Mouse (Mus musculus) liver, adult 2 months (tissue): ENCODE measurements around the gene Rps11. TPM values are rescaled to one million over a fixed set of nuclear protein-coding genes. Genes with fewer than 3 reads are reported as not detected.

Experiments used
- DNase-seq: peaks from one replicate; pipeline ENCODE4 v3.0.0-alpha.2; 2011; ENCODE audit warnings: low read depth, low spot score; ENCODE audit errors: extremely low read depth
- H3K27ac ChIP-seq: fragments of 200-500 bp; replicated peaks from 2 replicates; pipeline ENCODE4 v1.5.1; 2012; ENCODE audit warnings: low read depth, mild to moderate bottlenecking, control low read depth, inconsistent platforms, low read length; ENCODE audit not compliant: insufficient read depth
- H3K27me3 ChIP-seq: fragments of 200-500 bp; 2 replicates; pipeline ENCODE4 v1.6.1; 2012; ENCODE audit warnings: mild to moderate bottlenecking, moderate library complexity, low read length, inconsistent platforms; ENCODE audit not compliant: control insufficient read depth, insufficient read depth
- H3K36me3 ChIP-seq: fragments of 200-500 bp; 2 replicates; pipeline ENCODE4 v1.6.1; 2012; ENCODE audit warnings: low read length, inconsistent platforms; ENCODE audit not compliant: control insufficient read depth, insufficient read depth
- H3K4me1 ChIP-seq: fragments of 200-500 bp; 2 replicates; pipeline ENCODE4 v1.6.1; 2011; ENCODE audit warnings: low read length; ENCODE audit not compliant: control insufficient read depth, insufficient read depth
- H3K4me3 ChIP-seq: fragments of 200-500 bp; 2 replicates; pipeline ENCODE4 v1.5.1; 2011; ENCODE audit warnings: low read depth, mild to moderate bottlenecking, control low read depth, low read length, moderate library complexity; ENCODE audit not compliant: insufficient read depth
- H3K79me2 ChIP-seq: fragments of 200-500 bp; 2 replicates; pipeline ENCODE4 v1.6.1; 2012; ENCODE audit warnings: inconsistent platforms, mild to moderate bottlenecking, low read length, moderate library complexity; ENCODE audit not compliant: control insufficient read depth, insufficient read depth
- H3K9ac ChIP-seq: fragments of 200-500 bp; 2 replicates; pipeline ENCODE4 v1.6.1; 2012; ENCODE audit warnings: low read depth, mild to moderate bottlenecking, control low read depth, inconsistent platforms, low read length
- CTCF ChIP-seq: fragments of 200-500 bp; IDR thresholded peaks from 2 replicates; pipeline ENCODE4 v1.5.1; 2011; ENCODE audit warnings: low read depth, low read length, control low read depth
- POLR2A ChIP-seq: fragments of 200-500 bp; IDR thresholded peaks from 2 replicates; pipeline ENCODE4 v1.6.1; 2011; ENCODE audit warnings: low read length, control low read depth; ENCODE audit not compliant: insufficient read depth; ENCODE audit errors: extremely low read depth
- WGBS: fragments of 180-500 bp; shearing (Covaris S2); methylation state at CpG from one replicate; pipeline ENCODE4 v1.1.7; 2018; 5-methylcytosine and 5-hydroxymethylcytosine counted together
- polyA plus RNA-seq: library from polyadenylated mRNA; depleted of rRNA; stranded (reverse); fragments of >200 nt; gene quantifications from 2 replicates; pipeline ENCODE4 v1.2.3, GENCODE M21; 2012
- total RNA-seq: library from RNA; depleted of rRNA; stranded (reverse); fragments of >200 nt; gene quantifications from 2 replicates; pipeline ENCODE4 v1.2.3, GENCODE M21; 2014

Gene Rps11
- total and polyA plus RNA-seq, 2 experiments: 95.1 to 355 TPM

DNA sequence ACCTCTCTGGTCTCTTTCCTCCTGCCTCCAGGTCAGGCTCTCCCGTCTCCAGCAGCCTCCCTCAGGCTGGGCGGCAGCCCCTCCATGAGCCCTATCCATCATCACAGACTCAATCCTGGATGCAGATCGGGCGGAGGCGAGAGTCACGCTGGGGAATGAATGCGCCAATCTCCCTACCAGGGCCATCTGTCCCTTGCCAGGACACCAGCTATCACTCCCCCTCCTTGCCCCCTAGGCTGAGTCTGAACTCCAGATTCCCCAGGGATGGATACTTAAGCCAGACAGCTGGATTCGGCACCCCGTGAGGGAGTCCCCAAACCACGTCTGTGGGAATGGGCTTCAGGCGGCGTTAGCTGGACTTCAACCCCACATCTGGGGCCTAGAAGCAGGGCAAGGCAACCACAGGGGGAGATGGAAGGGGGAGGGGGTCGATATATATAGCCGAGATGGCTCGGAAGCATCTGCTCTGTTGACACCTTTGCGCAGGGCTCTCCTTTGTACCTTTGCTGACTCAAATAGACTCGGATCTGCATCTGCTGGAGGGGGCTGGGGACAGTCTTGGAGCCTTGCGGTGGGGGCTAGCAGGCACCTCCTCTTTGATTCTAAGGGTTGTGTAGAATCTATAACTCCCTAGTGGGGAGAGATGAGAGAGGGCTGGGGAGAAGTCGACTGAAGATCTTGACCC lies 43.7 kb upstream of the Rps11 start:
- Histone ChIP-seq H3K9ac (no peak overlapping the region), H3K4me3 (no peak overlapping the region), H3K27me3 (peaks cover 29% of the 10 kb centered on the region; the same call in 1 of the 2 replicates), H3K79me2 (no peaks in the 10 kb centered on the region), H3K27ac (no peak overlapping the region), H3K4me1 (no peaks in the 10 kb centered on the region), H3K36me3 (no peaks in the 10 kb centered on the region)
- no peak for DNase-seq
- TF ChIP-seq CTCF (no peak), POLR2A (no peak)
- WGBS: 9% methylated on average over 19 of the region's 19 CpGs

DNA sequence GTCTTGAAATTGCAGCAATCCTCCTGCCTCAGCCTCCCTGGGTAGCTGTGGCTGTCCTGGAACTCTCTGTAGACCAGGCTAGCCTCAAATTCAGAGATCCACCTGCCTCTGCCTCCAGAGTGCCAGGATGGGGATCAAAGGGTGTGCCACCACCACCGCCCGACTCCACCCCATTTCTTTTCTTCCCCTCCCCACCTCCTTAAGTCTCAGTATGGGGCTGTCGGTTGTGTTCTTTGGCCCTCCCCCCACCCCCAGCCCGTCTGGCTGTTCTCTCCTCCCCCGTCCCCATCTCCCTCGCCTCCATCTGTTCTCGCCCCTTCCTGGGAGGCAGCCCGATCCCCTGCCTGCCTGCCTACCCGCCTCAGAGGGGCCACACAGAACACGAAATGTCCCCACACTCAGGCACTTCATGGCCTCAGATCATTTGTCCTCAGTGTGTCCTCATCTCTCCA lies 42.7 kb upstream of the Rps11 start:
- 42% methylated on average over 10 of the region's 10 CpGs for WGBS
- Histone ChIP-seq H3K27ac (no peak overlapping the region), H3K4me3 (no peak overlapping the region), H3K27me3 (peaks cover 29% of the 10 kb centered on the region; the same call in 1 of the 2 replicates), H3K79me2 (no peaks in the 10 kb centered on the region), H3K4me1 (no peaks in the 10 kb centered on the region), H3K36me3 (no peaks in the 10 kb centered on the region), H3K9ac (no peak overlapping the region)
- DNase-seq: no peak
- no peak for TF ChIP-seq CTCF
- no peak for TF ChIP-seq POLR2A

DNA sequence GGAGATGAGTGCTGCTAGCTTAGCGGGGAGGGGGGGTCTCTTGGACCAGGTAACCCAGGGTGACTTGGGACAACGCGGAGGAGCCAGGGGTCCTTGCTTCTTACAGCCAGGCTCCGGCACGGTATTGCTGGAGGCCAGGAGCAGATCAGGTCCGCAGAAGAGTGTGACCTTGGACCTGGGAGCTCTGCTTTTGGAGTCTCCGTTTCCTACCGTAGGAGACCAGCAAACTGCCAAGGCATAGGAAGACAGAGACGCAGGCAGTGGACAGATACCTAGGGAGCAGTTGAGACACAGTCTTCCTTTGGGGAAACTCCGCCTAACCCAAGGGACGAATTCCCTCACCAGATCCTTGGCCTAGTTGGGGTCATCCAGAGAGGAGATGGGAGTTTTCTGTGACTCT lies 41.5 kb upstream of the Rps11 start:
- WGBS: 53% methylated on average over 11 of the region's 11 CpGs
- H3K4me3 ChIP-seq: no peak overlapping the region
- H3K9ac ChIP-seq: no peak overlapping the region
- TF ChIP-seq POLR2A: no peak
- TF ChIP-seq CTCF: no peak
- no peaks in the 10 kb centered on the region for H3K36me3 ChIP-seq
- H3K79me2 ChIP-seq: no peaks in the 10 kb centered on the region
- no peak overlapping the region for H3K27ac ChIP-seq
- H3K4me1 ChIP-seq: 0 out of 2 replicates have a peak, but pooled peaks cover 3% of the 10 kb centered on the region
- peaks cover 29% of the 10 kb centered on the region; the same call in 1 of the 2 replicates for H3K27me3 ChIP-seq
- no peak for DNase-seq

DNA sequence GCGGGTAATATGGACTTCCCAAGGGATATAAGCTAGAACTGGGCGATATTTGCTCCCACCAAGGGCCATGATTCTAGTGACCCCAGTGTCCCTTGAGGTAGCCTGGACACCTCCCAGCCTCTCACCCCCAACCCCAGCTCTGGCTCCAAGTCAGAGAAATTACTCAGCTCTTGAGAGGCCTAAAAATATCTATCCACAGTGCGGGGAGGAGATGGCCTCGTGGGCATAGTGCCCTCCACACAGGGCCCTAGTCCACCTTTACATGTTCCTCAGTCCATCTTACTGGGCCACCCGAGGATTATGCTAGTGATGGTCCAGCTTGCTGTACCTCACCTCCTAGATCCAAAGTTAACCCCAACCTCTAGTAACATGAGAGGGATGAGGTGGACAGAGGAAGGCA lies 40.6 kb upstream of the Rps11 start:
- H3K79me2 ChIP-seq: no peaks in the 10 kb centered on the region
- 0 out of 2 replicates have a peak, but pooled peaks cover 3% of the 10 kb centered on the region for H3K4me1 ChIP-seq
- H3K36me3 ChIP-seq: no peaks in the 10 kb centered on the region
- no peak for DNase-seq
- H3K4me3 ChIP-seq: no peak overlapping the region
- no peak overlapping the region for H3K27ac ChIP-seq
- no peak overlapping the region for H3K9ac ChIP-seq
- TF ChIP-seq CTCF (no peak), POLR2A (no peak)
- 72% methylated on average over 5 of the region's 5 CpGs for WGBS
- H3K27me3 ChIP-seq: peaks cover 28% of the 10 kb centered on the region; the same call in 1 of the 2 replicates

DNA sequence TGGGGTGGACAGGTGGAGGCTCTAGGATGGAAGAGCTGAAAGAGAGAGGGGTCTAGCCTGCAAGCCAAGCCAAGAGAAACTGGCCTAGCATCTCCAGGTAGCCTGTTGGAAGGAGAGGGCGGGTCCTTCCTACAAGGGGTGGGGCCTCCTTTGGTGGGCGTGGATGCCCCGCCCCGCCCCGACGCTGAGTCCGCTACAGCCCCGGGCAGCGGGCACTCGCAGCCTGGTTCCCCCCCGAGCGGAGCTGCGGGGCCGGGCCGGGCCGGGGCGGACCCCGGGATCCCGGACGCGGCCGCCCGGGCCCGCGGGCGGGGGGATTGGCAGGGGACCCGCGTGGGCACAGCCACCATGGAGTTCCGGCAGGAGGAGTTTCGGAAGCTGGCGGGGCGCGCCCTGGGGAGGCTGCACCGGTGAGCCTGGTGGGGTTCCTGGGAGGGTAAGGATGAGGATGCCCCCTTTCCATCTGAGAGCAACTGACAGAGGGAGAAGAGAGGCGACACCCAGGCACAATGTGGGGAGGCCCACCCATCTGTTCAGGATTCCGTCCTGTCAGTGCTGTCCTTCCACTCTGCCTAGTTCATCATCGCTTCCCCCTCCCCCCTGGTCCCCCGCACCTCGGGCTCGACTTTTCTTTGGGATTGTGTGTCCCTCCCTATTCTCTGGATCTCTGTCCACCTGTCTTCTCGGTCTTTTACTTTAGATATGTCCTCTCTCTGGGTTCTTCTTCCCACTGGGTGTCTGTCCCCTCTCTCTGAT lies 39.7 kb upstream of the Rps11 start, which contains the start of gene Slc17a7:
TSS of gene Slc17a7 (plus strand) at position 215 of the 756 bp plus-strand sequence.
- Histone ChIP-seq H3K4me1 (0 out of 2 replicates have a peak, but pooled peaks cover 3% of the 10 kb centered on the region), H3K4me3 (peak within 1 kb of the TSS; percentile 2; the same call in 1 of the 2 replicates), H3K36me3 (no peaks in the 10 kb centered on the region), H3K27me3 (peaks cover 21% of the 10 kb centered on the region; the same call in 1 of the 2 replicates), H3K79me2 (no peaks in the 10 kb centered on the region), H3K27ac (no peak within 1 kb of the TSS), H3K9ac (no peak within 1 kb of the TSS)
- TF ChIP-seq CTCF (no peak), POLR2A (no peak)
- DNase-seq: no peak
- WGBS: 3% methylated on average over 41 of the region's 41 CpGs
